Mouse (Mus musculus) ES-Bruce4 (cell line): Measurements from ENCODE around the gene Ank2.

Experiments used
- CTCF ChIP-seq: IDR thresholded peaks from one replicate; pipeline ENCODE4 v1.8.1; 2011; ENCODE audit warnings: low read depth, low read length
- EP300 ChIP-seq: IDR thresholded peaks from 2 replicates; pipeline ENCODE4 v1.6.1; 2011; ENCODE audit warnings: low read depth, low read length; ENCODE audit not compliant: insufficient read depth
- POLR2A ChIP-seq: IDR thresholded peaks from one replicate; pipeline ENCODE4 v1.8.1; 2011; ENCODE audit warnings: low read length; ENCODE audit not compliant: insufficient read depth

GRCm38 (mm10) chr3:127129750-127130149, 369.4 kb downstream of the Ank2 start:
- TF ChIP-seq POLR2A (no peak), CTCF (no peak), EP300 (no peak)
